Mouse (Mus musculus): Measurements from ENCODE around the gene Laptm5.

DNA sequence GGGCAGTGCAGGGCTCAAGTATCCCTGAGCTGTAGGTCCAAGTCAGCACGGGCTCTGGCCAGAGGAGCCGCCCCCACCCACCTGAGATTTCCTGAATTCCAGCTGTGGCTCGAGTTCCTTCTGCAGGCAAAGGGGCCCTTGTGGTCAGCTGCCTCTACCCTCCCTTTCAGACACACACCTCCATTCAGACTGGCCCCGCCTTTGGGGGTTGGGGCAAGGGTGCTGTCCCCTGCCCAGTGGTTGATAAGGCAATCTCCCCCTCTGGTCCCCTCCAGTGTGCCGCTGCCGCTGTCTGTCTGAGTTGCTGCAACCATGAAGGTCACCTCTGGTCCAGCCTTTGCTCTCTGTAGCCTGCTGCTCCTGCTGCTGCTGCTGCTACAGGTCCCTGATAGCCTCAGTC is 31.2 kb downstream of the Laptm5 start, which contains the start of gene Matn1:
- TF ChIP-seq POLR2A (IDR thresholded peaks at IDR 0.05; ENCODE audit: control insufficient read depth, low read depth, low read length): no peak
- no peak for TF ChIP-seq CTCF (IDR thresholded peaks at IDR 0.05; ENCODE audit: control insufficient read depth, insufficient read depth, insufficient replicate concordance, low read depth, low read length)

All from testis, adult 2 months (tissue).